Mouse (Mus musculus) bone marrow, adult 2 months (tissue): ENCODE measurements around the gene Gm20721. TPM values are rescaled to one million over a fixed set of nuclear protein-coding genes. Genes with fewer than 3 reads are reported as not detected.
"Not testable (repeated sequence)": the region's sequence is repeated elsewhere in the genome, so short reads cannot be mapped to it uniquely, and the experiment has no call there.

ENCODE experiments used
- H3K27ac ChIP-seq: fragments of 200-500 bp; 2 replicates; pipeline ENCODE4 v1.5.1; 2012; ENCODE audit warnings: low read depth, mild to moderate bottlenecking, control low read depth, inconsistent platforms, low read length; ENCODE audit not compliant: control insufficient read depth, poor library complexity, insufficient read depth
- H3K4me1 ChIP-seq: fragments of 200-500 bp; 2 replicates; pipeline ENCODE4 v1.6.1; 2011; ENCODE audit warnings: low read length; ENCODE audit not compliant: control insufficient read depth, insufficient read depth
- H3K4me3 ChIP-seq: fragments of 200-500 bp; replicated peaks from 2 replicates; pipeline ENCODE3; 2011; ENCODE audit warnings: mild to moderate bottlenecking, low read depth, low read length, control low read depth; ENCODE audit not compliant: control insufficient read depth
- CTCF ChIP-seq: fragments of 200-500 bp; IDR thresholded peaks from 2 replicates; pipeline ENCODE4 v1.5.1; 2011; ENCODE audit warnings: low read length, control low read depth; ENCODE audit not compliant: control insufficient read depth, insufficient read depth
- POLR2A ChIP-seq: fragments of 200-500 bp; IDR thresholded peaks from 2 replicates; pipeline ENCODE4 v1.6.1; 2011; ENCODE audit warnings: low read depth, mild to moderate bottlenecking, control low read depth, low read length, borderline replicate concordance; ENCODE audit not compliant: control insufficient read depth
- WGBS: fragments of 180-500 bp; shearing (Covaris S2); methylation state at CpG from one replicate; pipeline ENCODE4 v1.1.7; 2018; 5-methylcytosine and 5-hydroxymethylcytosine counted together
- polyA plus RNA-seq: library from polyadenylated mRNA; stranded (reverse); fragments of >200 nt; gene quantifications from 2 replicates; pipeline ENCODE4 v1.2.4, GENCODE M21; 2011; ENCODE audit warnings: low replicate concordance; ENCODE audit not compliant: missing spikeins, insufficient read depth, insufficient read length

The Gm20721 gene
- polyA plus RNA-seq, result 0.66 TPM in 1 of 2 replicates, not detected in the other

GRCm38 (mm10) chr2:174346612-174346998 is at the start of gene Gm20721:
Gene Gm20721, minus strand, starts transcription at chr2:174346712.
- no peaks in the 10 kb centered on the region; the same call in 1 of the 2 replicates for H3K4me1 ChIP-seq
- no peak for TF ChIP-seq CTCF
- no peak for TF ChIP-seq POLR2A
- H3K4me3 ChIP-seq, result no peak within 1 kb of the TSS
- no peak within 1 kb of the TSS; the same call in 1 of the 2 replicates for H3K27ac ChIP-seq
- WGBS, result 94% methylated on average over 5 of the region's 5 CpGs

- TF ChIP-seq CTCF, result no peak
- TF ChIP-seq POLR2A, result no peak
- no peaks in the 10 kb centered on the region; the same call in 1 of the 2 replicates for H3K4me1 ChIP-seq
- 49% methylated on average over 5 of the region's 5 CpGs for WGBS
- H3K4me3 ChIP-seq, result no peak overlapping the region
- no peak overlapping the region for H3K27ac ChIP-seq
These were observed 46.9 kb upstream of the Gm20721 start for GRCm38 (mm10) chr2:174393383-174393782.

- no peak overlapping the region for H3K27ac ChIP-seq
- no peaks in the 10 kb centered on the region; the same call in 1 of the 2 replicates for H3K4me1 ChIP-seq
- TF ChIP-seq CTCF, result no peak
- no peak for TF ChIP-seq POLR2A
- 66% methylated on average over 9 of the region's 9 CpGs for WGBS
- no peak overlapping the region for H3K4me3 ChIP-seq
These were observed 46.0 kb upstream of the Gm20721 start for GRCm38 (mm10) chr2:174392554-174392953.

- TF ChIP-seq POLR2A (no peak), CTCF (no peak)
- Histone ChIP-seq H3K4me1 (no peaks in the 10 kb centered on the region), H3K27ac (no peak overlapping the region), H3K4me3 (no peak overlapping the region)
- 92% methylated on average over 3 of the region's 3 CpGs for WGBS
These were observed 45.4 kb upstream of the Gm20721 start for GRCm38 (mm10) chr2:174391936-174392335.

- Histone ChIP-seq H3K4me1 (no peaks in the 10 kb centered on the region), H3K4me3 (no peak overlapping the region), H3K27ac (no peak overlapping the region)
- no peak for TF ChIP-seq CTCF
- TF ChIP-seq POLR2A, result no peak
- 82% methylated on average over 9 of the region's 9 CpGs for WGBS
These were observed 34.5 kb upstream of the Gm20721 start for GRCm38 (mm10) chr2:174381021-174381420.

- Histone ChIP-seq H3K4me1 (no peaks in the 10 kb centered on the region), H3K27ac (no peak overlapping the region), H3K4me3 (no peak overlapping the region)
- TF ChIP-seq CTCF (no peak), POLR2A (no peak)
- WGBS, result 78% methylated on average over 10 of the region's 10 CpGs
These were observed 20.1 kb upstream of the Gm20721 start for GRCm38 (mm10) chr2:174366571-174366970.

- WGBS, result 75% methylated on average over 4 of the region's 4 CpGs
- Histone ChIP-seq H3K27ac (no peak overlapping the region), H3K4me3 (no peak overlapping the region), H3K4me1 (no peaks in the 10 kb centered on the region)
- TF ChIP-seq POLR2A (no peak), CTCF (no peak)
These were observed 13.1 kb upstream of the Gm20721 start for GRCm38 (mm10) chr2:174359656-174360055.

- Histone ChIP-seq H3K4me1 (no peaks in the 10 kb centered on the region), H3K4me3 (no peak overlapping the region), H3K27ac (no peak overlapping the region)
- 76% methylated on average over 4 of the region's 4 CpGs for WGBS
- no peak for TF ChIP-seq POLR2A
- TF ChIP-seq CTCF, result no peak
These were observed 12.0 kb upstream of the Gm20721 start for GRCm38 (mm10) chr2:174358516-174358915.

GRCm38 (mm10) chr2:174346999-174347668 is 622 bp upstream of the Gm20721 start:
- 90% methylated on average over 2 of the region's 2 CpGs for WGBS
- not testable (repeated sequence) for H3K27ac ChIP-seq, H3K4me1 ChIP-seq, H3K4me3 ChIP-seq
